Mouse (Mus musculus): ENCODE results near the gene Kcnn3. TPM values are rescaled to one million over a fixed set of nuclear protein-coding genes. Genes with fewer than 3 reads are reported as not detected.
A peak's percentile ranks its signal among the peaks of the same experiment; 100 is the strongest.

Gene Kcnn3
- polyA plus RNA-seq, 1 experiment = 2.3 TPM

- TF ChIP-seq POLR2A (IDR thresholded peaks at IDR 0.05; ENCODE audit: control insufficient read depth, low read depth, low read length) (no peak), CTCF (IDR thresholded peaks at IDR 0.05; ENCODE audit: control insufficient read depth, insufficient read depth, insufficient replicate concordance, low read depth, low read length) (no peak)
Observed at GRCm38 (mm10) chr3:89592809-89593208, 72.8 kb downstream of the Kcnn3 start.

GRCm38 (mm10) chr3:89593524-89593923, 73.6 kb downstream of the Kcnn3 start:
- Histone ChIP-seq H3K4me1 (ENCODE audit: control insufficient read depth, insufficient read depth, low read length) (no peaks in the 10 kb centered on the region), H3K4me3 (ENCODE audit: control insufficient read depth, low read depth, low read length) (no peak overlapping the region), H3K27me3 (ENCODE audit: control insufficient read depth, insufficient read depth, low read length) (no peaks in the 10 kb centered on the region), H3K27ac (ENCODE audit: control insufficient read depth, insufficient read depth, low read depth, low read length) (no peak overlapping the region), H3K36me3 (ENCODE audit: control insufficient read depth, insufficient read depth, low read length) (no peaks in the 10 kb centered on the region)
- TF ChIP-seq CTCF (IDR thresholded peaks at IDR 0.05; ENCODE audit: control insufficient read depth, insufficient read depth, insufficient replicate concordance, low read depth, low read length) (no peak), POLR2A (IDR thresholded peaks at IDR 0.05; ENCODE audit: control insufficient read depth, low read depth, low read length) (no peak)

More at GRCm38 (mm10) chr3:89592809-89593208, 72.8 kb downstream of the Kcnn3 start:
- no peaks in the 10 kb centered on the region for H3K27me3 ChIP-seq (ENCODE audit: control insufficient read depth, insufficient read depth, low read length)
- no peak overlapping the region for H3K4me3 ChIP-seq (ENCODE audit: control insufficient read depth, low read depth, low read length)
- no peaks in the 10 kb centered on the region for H3K36me3 ChIP-seq (ENCODE audit: control insufficient read depth, insufficient read depth, low read length)
- no peak overlapping the region for H3K27ac ChIP-seq (ENCODE audit: control insufficient read depth, insufficient read depth, low read depth, low read length)
- H3K4me1 ChIP-seq (ENCODE audit: control insufficient read depth, insufficient read depth, low read length) = no peaks in the 10 kb centered on the region

GRCm38 (mm10) chr3:89598361-89598760, 78.4 kb downstream of the Kcnn3 start:
- no peaks in the 10 kb centered on the region for H3K36me3 ChIP-seq (ENCODE audit: control insufficient read depth, insufficient read depth, low read length)
- no peak overlapping the region for H3K27ac ChIP-seq (ENCODE audit: control insufficient read depth, insufficient read depth, low read depth, low read length)
- H3K4me3 ChIP-seq (ENCODE audit: control insufficient read depth, low read depth, low read length) = no peak overlapping the region
- H3K4me1 ChIP-seq (ENCODE audit: control insufficient read depth, insufficient read depth, low read length) = peaks cover 2% of the 10 kb centered on the region; the same call in 1 of the 2 replicates
- H3K27me3 ChIP-seq (ENCODE audit: control insufficient read depth, insufficient read depth, low read length) = no peaks in the 10 kb centered on the region
- TF ChIP-seq POLR2A (IDR thresholded peaks at IDR 0.05; ENCODE audit: control insufficient read depth, low read depth, low read length) (no peak), CTCF (IDR thresholded peaks at IDR 0.05; ENCODE audit: control insufficient read depth, insufficient read depth, insufficient replicate concordance, low read depth, low read length) (no peak)

- H3K27me3 ChIP-seq (ENCODE audit: control insufficient read depth, insufficient read depth, low read length) = no peaks in the 10 kb centered on the region
- no peaks in the 10 kb centered on the region for H3K36me3 ChIP-seq (ENCODE audit: control insufficient read depth, insufficient read depth, low read length)
- TF ChIP-seq CTCF (IDR thresholded peaks at IDR 0.05; ENCODE audit: control insufficient read depth, insufficient read depth, insufficient replicate concordance, low read depth, low read length) (peak; percentile 35; the same call in 1 of the 2 replicates), POLR2A (IDR thresholded peaks at IDR 0.05; ENCODE audit: control insufficient read depth, low read depth, low read length) (no peak)
- peaks cover 2% of the 10 kb centered on the region; the same call in 1 of the 2 replicates for H3K4me1 ChIP-seq (ENCODE audit: control insufficient read depth, insufficient read depth, low read length)
- H3K4me3 ChIP-seq (ENCODE audit: control insufficient read depth, low read depth, low read length) = peak overlapping the region; percentile 32
- H3K27ac ChIP-seq (ENCODE audit: control insufficient read depth, insufficient read depth, low read depth, low read length) = no peak overlapping the region
Observed at GRCm38 (mm10) chr3:89598967-89599366, 79.0 kb downstream of the Kcnn3 start.

GRCm38 (mm10) chr3:89601060-89601459, 81.1 kb downstream of the Kcnn3 start:
- peaks cover 2% of the 10 kb centered on the region; the same call in 1 of the 2 replicates for H3K4me1 ChIP-seq (ENCODE audit: control insufficient read depth, insufficient read depth, low read length)
- no peaks in the 10 kb centered on the region for H3K36me3 ChIP-seq (ENCODE audit: control insufficient read depth, insufficient read depth, low read length)
- no peak overlapping the region for H3K4me3 ChIP-seq (ENCODE audit: control insufficient read depth, low read depth, low read length)
- H3K27ac ChIP-seq (ENCODE audit: control insufficient read depth, insufficient read depth, low read depth, low read length) = no peak overlapping the region
- no peaks in the 10 kb centered on the region for H3K27me3 ChIP-seq (ENCODE audit: control insufficient read depth, insufficient read depth, low read length)
- TF ChIP-seq POLR2A (IDR thresholded peaks at IDR 0.05; ENCODE audit: control insufficient read depth, low read depth, low read length) (no peak), CTCF (IDR thresholded peaks at IDR 0.05; ENCODE audit: control insufficient read depth, insufficient read depth, insufficient replicate concordance, low read depth, low read length) (no peak)

- Histone ChIP-seq H3K4me3 (ENCODE audit: control insufficient read depth, low read depth, low read length) (no peak overlapping the region), H3K27ac (ENCODE audit: control insufficient read depth, insufficient read depth, low read depth, low read length) (no peak overlapping the region), H3K27me3 (ENCODE audit: control insufficient read depth, insufficient read depth, low read length) (no peaks in the 10 kb centered on the region), H3K36me3 (ENCODE audit: control insufficient read depth, insufficient read depth, low read length) (no peaks in the 10 kb centered on the region), H3K4me1 (ENCODE audit: control insufficient read depth, insufficient read depth, low read length) (peaks cover 2% of the 10 kb centered on the region; the same call in 1 of the 2 replicates)
- no peak for TF ChIP-seq CTCF (IDR thresholded peaks at IDR 0.05; ENCODE audit: control insufficient read depth, insufficient read depth, insufficient replicate concordance, low read depth, low read length)
- TF ChIP-seq POLR2A (IDR thresholded peaks at IDR 0.05; ENCODE audit: control insufficient read depth, low read depth, low read length) = no peak
Observed at GRCm38 (mm10) chr3:89603300-89603699, 83.3 kb downstream of the Kcnn3 start.

GRCm38 (mm10) chr3:89605235-89605634, 85.3 kb downstream of the Kcnn3 start:
- H3K36me3 ChIP-seq (ENCODE audit: control insufficient read depth, insufficient read depth, low read length) = no peaks in the 10 kb centered on the region
- H3K27ac ChIP-seq (ENCODE audit: control insufficient read depth, insufficient read depth, low read depth, low read length) = no peak overlapping the region
- H3K4me1 ChIP-seq (ENCODE audit: control insufficient read depth, insufficient read depth, low read length) = no peaks in the 10 kb centered on the region
- H3K4me3 ChIP-seq (ENCODE audit: control insufficient read depth, low read depth, low read length) = no peak overlapping the region
- TF ChIP-seq POLR2A (IDR thresholded peaks at IDR 0.05; ENCODE audit: control insufficient read depth, low read depth, low read length) (no peak), CTCF (IDR thresholded peaks at IDR 0.05; ENCODE audit: control insufficient read depth, insufficient read depth, insufficient replicate concordance, low read depth, low read length) (no peak)
- H3K27me3 ChIP-seq (ENCODE audit: control insufficient read depth, insufficient read depth, low read length) = no peaks in the 10 kb centered on the region

- Histone ChIP-seq H3K27ac (ENCODE audit: control insufficient read depth, insufficient read depth, low read depth, low read length) (no peak overlapping the region), H3K27me3 (ENCODE audit: control insufficient read depth, insufficient read depth, low read length) (no peaks in the 10 kb centered on the region), H3K4me3 (ENCODE audit: control insufficient read depth, low read depth, low read length) (no peak overlapping the region), H3K4me1 (ENCODE audit: control insufficient read depth, insufficient read depth, low read length) (no peaks in the 10 kb centered on the region), H3K36me3 (ENCODE audit: control insufficient read depth, insufficient read depth, low read length) (no peaks in the 10 kb centered on the region)
- TF ChIP-seq CTCF (IDR thresholded peaks at IDR 0.05; ENCODE audit: control insufficient read depth, insufficient read depth, insufficient replicate concordance, low read depth, low read length) = no peak
- no peak for TF ChIP-seq POLR2A (IDR thresholded peaks at IDR 0.05; ENCODE audit: control insufficient read depth, low read depth, low read length)
Observed at GRCm38 (mm10) chr3:89607327-89607726, 87.4 kb downstream of the Kcnn3 start.
